Mouse (Mus musculus): ENCODE measurements around the gene Upf2. TPM values are rescaled to one million over a fixed set of nuclear protein-coding genes. Genes with fewer than 3 reads are reported as not detected.
"Not testable (repeated sequence)": the region's sequence is repeated elsewhere in the genome, so short reads cannot be mapped to it uniquely, and the experiment has no call there.

The Upf2 gene
- polyA plus RNA-seq, 1 experiment from 2014 or later, result 6.6 TPM

DNA sequence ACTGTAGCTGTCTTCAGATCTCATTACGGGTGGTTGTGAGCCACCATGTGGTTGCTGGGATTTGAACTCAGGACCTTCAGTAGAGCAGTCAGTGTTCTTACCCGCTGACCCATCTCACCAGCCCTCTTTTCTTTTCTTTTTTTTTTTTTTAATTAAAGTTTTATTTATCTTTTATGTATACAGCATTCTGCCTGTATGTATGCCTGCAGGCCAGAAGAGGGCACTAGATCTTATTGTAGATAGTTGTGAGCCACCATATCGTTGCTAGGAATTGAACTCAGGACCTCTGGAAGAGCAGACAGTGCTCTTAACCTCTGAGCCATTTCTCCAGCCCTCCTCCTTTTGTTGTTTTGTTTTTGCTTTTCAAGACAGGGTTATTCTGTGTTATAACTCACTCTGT is 19.4 kb downstream of the Upf2 start:
- ATAC-seq (ENCODE audit: insufficient number of reproducible peaks, insufficient read depth, low FRiP score, low read depth); H3K9ac ChIP-seq (ENCODE audit: low read length): not testable (repeated sequence)
- WGBS, result 96% methylated on average over 3 of the region's 3 CpGs

DNA sequence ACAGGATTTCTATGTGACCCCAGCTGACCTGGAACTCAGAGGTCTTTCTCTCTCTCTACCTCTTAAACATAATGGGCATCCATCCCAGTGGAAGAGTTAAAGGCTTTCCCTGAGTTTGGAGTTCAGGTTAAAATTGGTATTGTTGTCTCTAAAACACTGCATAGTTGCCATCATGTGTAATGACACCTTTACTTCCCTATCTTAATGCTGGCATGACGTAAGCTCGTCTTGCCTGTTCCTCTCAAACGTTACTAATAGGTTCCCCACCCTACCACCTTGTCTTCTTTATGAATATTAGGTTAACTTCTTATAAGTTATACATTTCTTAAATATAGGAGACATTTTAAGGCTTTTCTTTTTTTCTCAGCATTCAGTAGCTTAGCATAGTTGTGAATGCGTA is 26.3 kb downstream of the Upf2 start:
- no peak overlapping the region for H3K27ac ChIP-seq (replicated peaks in 1 of 2; ENCODE audit: control insufficient read depth in 1 of 2, insufficient read depth in 1 of 2, low read depth in 2 of 2, low read length in 2 of 2)
- peaks cover 62% of the 10 kb centered on the region for H3K36me3 ChIP-seq (ENCODE audit: control insufficient read depth, insufficient read depth, low read length)
- no peaks in the 10 kb centered on the region for H3K4me1 ChIP-seq (ENCODE audit: control insufficient read depth in 2 of 2, insufficient read depth in 2 of 2, low read length in 2 of 2)
- H3K4me3 ChIP-seq (ENCODE audit: control insufficient read depth in 1 of 2, insufficient read depth in 1 of 2, low read depth in 1 of 2, low read length in 2 of 2), result no peak overlapping the region
- ATAC-seq (ENCODE audit: insufficient number of reproducible peaks, insufficient read depth, low FRiP score, low read depth), result no peak
- no peak overlapping the region for H3K9ac ChIP-seq (ENCODE audit: low read length)
- H3K4me2 ChIP-seq (ENCODE audit: low read length), result no peak overlapping the region
- no peaks in the 10 kb centered on the region for H3K27me3 ChIP-seq (ENCODE audit: control insufficient read depth, insufficient read depth, low read length)
- no peaks in the 10 kb centered on the region for H3K9me3 ChIP-seq (ENCODE audit: control insufficient read depth, low read length)
- 93% methylated on average over 4 of the region's 4 CpGs for WGBS

More for the DNA sequence above, 19.4 kb downstream of the Upf2 start:
- not testable (repeated sequence) for H3K9me3 ChIP-seq (ENCODE audit: control insufficient read depth, low read length); H3K4me2 ChIP-seq (ENCODE audit: low read length); H3K4me3 ChIP-seq (ENCODE audit: control insufficient read depth in 1 of 2, insufficient read depth in 1 of 2, low read depth in 1 of 2, low read length in 2 of 2); H3K27me3 ChIP-seq (ENCODE audit: control insufficient read depth, insufficient read depth, low read length); H3K27ac ChIP-seq (replicated peaks in 1 of 2; ENCODE audit: control insufficient read depth in 1 of 2, insufficient read depth in 1 of 2, low read depth in 2 of 2, low read length in 2 of 2); H3K4me1 ChIP-seq (ENCODE audit: control insufficient read depth in 2 of 2, insufficient read depth in 2 of 2, low read length in 2 of 2)
- H3K36me3 ChIP-seq (ENCODE audit: control insufficient read depth, insufficient read depth, low read length), result peaks cover 23% of the 10 kb centered on the region

DNA sequence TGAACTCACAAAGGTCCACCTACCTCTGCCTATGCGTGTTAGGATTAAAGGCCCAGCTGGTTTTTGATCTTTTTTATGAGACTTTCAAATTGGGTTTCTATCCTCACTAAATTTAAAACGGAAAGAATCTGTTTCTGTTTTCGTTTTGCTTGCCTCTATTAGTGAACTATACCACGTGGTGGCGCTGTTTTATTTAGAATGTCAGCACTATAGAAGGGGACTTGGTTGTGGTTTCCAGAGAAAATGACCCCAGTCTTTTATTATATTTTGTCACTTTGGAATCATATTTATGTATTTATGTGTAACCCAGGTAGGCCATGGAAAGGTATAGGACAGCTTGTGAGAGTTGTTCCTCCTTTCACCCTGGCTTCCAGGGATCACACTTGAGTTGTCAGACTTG is 44.3 kb downstream of the Upf2 start:
- Histone ChIP-seq H3K9ac (ENCODE audit: low read length) (no peak overlapping the region), H3K27ac (replicated peaks in 1 of 2; ENCODE audit: control insufficient read depth in 1 of 2, insufficient read depth in 1 of 2, low read depth in 2 of 2, low read length in 2 of 2) (no peak overlapping the region), H3K4me2 (ENCODE audit: low read length) (no peak overlapping the region), H3K9me3 (ENCODE audit: control insufficient read depth, low read length) (no peaks in the 10 kb centered on the region), H3K4me1 (ENCODE audit: control insufficient read depth in 2 of 2, insufficient read depth in 2 of 2, low read length in 2 of 2) (no peaks in the 10 kb centered on the region), H3K4me3 (ENCODE audit: control insufficient read depth in 1 of 2, insufficient read depth in 1 of 2, low read depth in 1 of 2, low read length in 2 of 2) (no peak overlapping the region), H3K36me3 (ENCODE audit: control insufficient read depth, insufficient read depth, low read length) (peaks cover 28% of the 10 kb centered on the region), H3K27me3 (ENCODE audit: control insufficient read depth, insufficient read depth, low read length) (no peaks in the 10 kb centered on the region)
- 17% methylated on average over 5 of the region's 5 CpGs for WGBS
- ATAC-seq (ENCODE audit: insufficient number of reproducible peaks, insufficient read depth, low FRiP score, low read depth), result no peak

DNA sequence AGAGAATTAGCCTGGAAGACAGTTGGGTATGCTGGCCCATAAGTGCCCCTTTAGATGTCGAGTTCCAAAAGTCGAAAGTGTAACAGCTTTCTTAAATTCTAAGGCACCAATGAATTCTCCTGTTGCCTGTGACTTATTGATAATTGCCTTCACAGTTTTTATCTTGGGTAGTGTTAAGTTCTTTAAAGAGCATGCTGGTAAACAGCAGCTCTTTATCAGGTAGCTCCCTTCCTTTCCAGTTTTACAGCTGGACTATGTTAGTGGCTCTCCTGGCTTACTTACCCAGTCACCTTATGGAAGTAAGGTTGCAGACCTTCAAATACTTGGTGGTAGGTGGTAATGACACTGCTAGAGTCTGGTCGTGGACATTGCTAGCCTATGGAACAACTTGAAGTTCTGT is 52.7 kb downstream of the Upf2 start:
- Histone ChIP-seq H3K27ac (replicated peaks in 1 of 2; ENCODE audit: control insufficient read depth in 1 of 2, insufficient read depth in 1 of 2, low read depth in 2 of 2, low read length in 2 of 2) (no peak overlapping the region), H3K4me3 (ENCODE audit: control insufficient read depth in 1 of 2, insufficient read depth in 1 of 2, low read depth in 1 of 2, low read length in 2 of 2) (no peak overlapping the region), H3K9me3 (ENCODE audit: control insufficient read depth, low read length) (no peaks in the 10 kb centered on the region), H3K27me3 (ENCODE audit: control insufficient read depth, insufficient read depth, low read length) (no peaks in the 10 kb centered on the region), H3K4me2 (ENCODE audit: low read length) (no peak overlapping the region), H3K9ac (ENCODE audit: low read length) (no peak overlapping the region), H3K36me3 (ENCODE audit: control insufficient read depth, insufficient read depth, low read length) (peaks cover 29% of the 10 kb centered on the region), H3K4me1 (ENCODE audit: control insufficient read depth in 2 of 2, insufficient read depth in 2 of 2, low read length in 2 of 2) (peaks cover 2 to 3% of the 10 kb centered on the region in 2 experiments; a peak in 2 of 4 replicates)
- 70% methylated on average over 3 of the region's 3 CpGs for WGBS
- no peak for ATAC-seq (ENCODE audit: insufficient number of reproducible peaks, insufficient read depth, low FRiP score, low read depth)

DNA sequence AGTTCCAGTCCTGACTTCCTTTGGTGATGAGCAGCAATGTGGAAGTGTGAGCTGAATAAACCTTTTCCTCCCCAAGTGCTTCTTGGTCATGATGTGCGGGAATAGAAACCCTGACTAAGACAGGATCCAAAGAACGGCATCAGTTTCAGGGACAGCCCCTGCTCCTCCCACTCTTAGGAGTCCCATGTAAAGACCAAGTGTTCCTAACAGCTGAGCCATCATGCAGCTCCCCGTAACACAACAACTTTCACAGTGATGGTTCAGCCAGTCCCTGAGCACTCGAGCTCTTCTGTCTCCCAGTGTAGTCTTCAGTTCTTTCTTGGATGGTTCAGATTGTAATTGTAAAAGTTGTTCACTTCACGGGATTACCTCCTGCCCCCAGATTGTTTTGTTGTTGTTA is 63.3 kb downstream of the Upf2 start:
- no peak overlapping the region for H3K27ac ChIP-seq (replicated peaks in 1 of 2; ENCODE audit: control insufficient read depth in 1 of 2, insufficient read depth in 1 of 2, low read depth in 2 of 2, low read length in 2 of 2)
- no peaks in the 10 kb centered on the region for H3K27me3 ChIP-seq (ENCODE audit: control insufficient read depth, insufficient read depth, low read length)
- no peaks in the 10 kb centered on the region for H3K9me3 ChIP-seq (ENCODE audit: control insufficient read depth, low read length)
- peaks cover 36% of the 10 kb centered on the region for H3K36me3 ChIP-seq (ENCODE audit: control insufficient read depth, insufficient read depth, low read length)
- ATAC-seq (ENCODE audit: insufficient number of reproducible peaks, insufficient read depth, low FRiP score, low read depth), result no peak
- no peaks in the 10 kb centered on the region for H3K4me1 ChIP-seq (ENCODE audit: control insufficient read depth in 2 of 2, insufficient read depth in 2 of 2, low read length in 2 of 2)
- no peak overlapping the region for H3K9ac ChIP-seq (ENCODE audit: low read length)
- WGBS, result 97% methylated on average over 5 of the region's 5 CpGs
- H3K4me3 ChIP-seq (ENCODE audit: control insufficient read depth in 1 of 2, insufficient read depth in 1 of 2, low read depth in 1 of 2, low read length in 2 of 2), result no peak overlapping the region
- H3K4me2 ChIP-seq (ENCODE audit: low read length), result no peak overlapping the region

DNA sequence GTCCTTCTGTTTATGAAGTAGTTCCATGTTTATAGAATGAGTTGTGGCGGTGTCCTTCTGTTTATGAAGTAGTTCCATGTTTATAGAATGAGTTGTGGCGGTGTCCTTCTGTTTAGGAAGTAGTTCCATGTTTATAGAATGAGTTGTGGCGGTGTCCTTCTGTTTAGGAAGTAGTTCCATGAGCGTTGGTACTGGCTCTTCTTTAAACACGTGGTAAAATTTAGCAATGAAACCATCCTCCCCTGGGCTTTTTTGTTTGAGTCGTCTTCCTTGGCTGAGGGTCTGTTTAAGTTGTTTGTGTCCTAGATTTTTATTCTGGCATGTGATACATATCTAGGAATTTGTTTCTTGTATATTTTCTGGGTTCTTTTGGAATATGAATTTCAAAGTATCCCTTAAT is 63.9 kb downstream of the Upf2 start:
- not testable (repeated sequence) for H3K4me2 ChIP-seq (ENCODE audit: low read length); H3K9me3 ChIP-seq (ENCODE audit: control insufficient read depth, low read length); H3K9ac ChIP-seq (ENCODE audit: low read length); H3K27me3 ChIP-seq (ENCODE audit: control insufficient read depth, insufficient read depth, low read length); ATAC-seq (ENCODE audit: insufficient number of reproducible peaks, insufficient read depth, low FRiP score, low read depth); H3K4me1 ChIP-seq (ENCODE audit: control insufficient read depth in 2 of 2, insufficient read depth in 2 of 2, low read length in 2 of 2); H3K4me3 ChIP-seq (ENCODE audit: control insufficient read depth in 1 of 2, insufficient read depth in 1 of 2, low read depth in 1 of 2, low read length in 2 of 2); H3K27ac ChIP-seq (replicated peaks in 1 of 2; ENCODE audit: control insufficient read depth in 1 of 2, insufficient read depth in 1 of 2, low read depth in 2 of 2, low read length in 2 of 2)
- whole genome bisulfite sequencing, result 89% methylated on average over 6 of the region's 6 CpGs
- peaks cover 39% of the 10 kb centered on the region for H3K36me3 ChIP-seq (ENCODE audit: control insufficient read depth, insufficient read depth, low read length)

DNA sequence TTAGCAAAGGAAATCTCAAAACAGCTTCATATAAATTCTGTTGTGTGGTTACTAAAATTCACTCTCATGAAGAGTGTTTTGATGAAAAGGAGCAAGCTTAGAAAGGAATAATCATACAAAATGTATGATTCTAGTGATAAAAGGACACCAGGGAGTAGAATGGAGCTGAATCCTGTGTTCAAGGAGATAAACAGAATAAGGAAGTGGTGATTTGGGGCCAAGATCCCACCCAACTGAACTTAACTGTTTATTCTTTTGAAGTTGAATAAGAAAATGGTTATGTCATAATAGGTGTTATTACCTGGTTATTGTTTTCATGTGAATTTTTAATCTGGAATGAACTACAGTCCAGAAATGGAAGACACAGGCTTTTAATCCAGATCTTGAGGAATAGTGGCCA is 69.3 kb downstream of the Upf2 start:
- H3K4me2 ChIP-seq (ENCODE audit: low read length), result no peak overlapping the region
- ATAC-seq (ENCODE audit: insufficient number of reproducible peaks, insufficient read depth, low FRiP score, low read depth), result no peak
- no peak overlapping the region for H3K4me3 ChIP-seq (ENCODE audit: control insufficient read depth in 1 of 2, insufficient read depth in 1 of 2, low read depth in 1 of 2, low read length in 2 of 2)
- H3K9ac ChIP-seq (ENCODE audit: low read length), result no peak overlapping the region
- peaks cover 57% of the 10 kb centered on the region for H3K36me3 ChIP-seq (ENCODE audit: control insufficient read depth, insufficient read depth, low read length)
- H3K27me3 ChIP-seq (ENCODE audit: control insufficient read depth, insufficient read depth, low read length), result no peaks in the 10 kb centered on the region
- no peaks in the 10 kb centered on the region for H3K4me1 ChIP-seq (ENCODE audit: control insufficient read depth in 2 of 2, insufficient read depth in 2 of 2, low read length in 2 of 2)
- H3K9me3 ChIP-seq (ENCODE audit: control insufficient read depth, low read length), result no peaks in the 10 kb centered on the region
- H3K27ac ChIP-seq (replicated peaks in 1 of 2; ENCODE audit: control insufficient read depth in 1 of 2, insufficient read depth in 1 of 2, low read depth in 2 of 2, low read length in 2 of 2), result no peak overlapping the region

DNA sequence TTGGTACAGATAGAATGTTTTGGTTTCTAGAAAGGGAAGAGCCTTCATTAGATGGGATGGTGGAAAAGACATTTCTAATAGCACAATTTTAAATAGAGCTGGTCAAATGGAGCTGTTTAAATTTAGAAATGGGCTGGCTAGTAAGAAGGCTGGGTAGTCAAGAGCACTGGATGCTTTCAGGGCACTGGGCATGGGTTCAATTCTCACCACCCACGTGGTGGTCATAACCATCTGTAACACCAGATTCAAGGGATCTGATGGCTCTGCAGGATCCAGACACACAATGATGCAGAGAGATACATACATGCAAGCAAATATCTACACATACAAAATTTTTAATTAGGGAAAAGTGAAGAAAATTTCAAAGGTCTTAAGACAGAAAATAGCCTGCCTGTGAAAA is 91.4 kb downstream of the Upf2 start:
- Histone ChIP-seq H3K4me2 (ENCODE audit: low read length) (no peak overlapping the region), H3K4me3 (ENCODE audit: control insufficient read depth in 1 of 2, insufficient read depth in 1 of 2, low read depth in 1 of 2, low read length in 2 of 2) (no peak overlapping the region), H3K36me3 (ENCODE audit: control insufficient read depth, insufficient read depth, low read length) (peaks cover 52% of the 10 kb centered on the region), H3K9me3 (ENCODE audit: control insufficient read depth, low read length) (no peaks in the 10 kb centered on the region), H3K27me3 (ENCODE audit: control insufficient read depth, insufficient read depth, low read length) (no peaks in the 10 kb centered on the region), H3K4me1 (ENCODE audit: control insufficient read depth in 2 of 2, insufficient read depth in 2 of 2, low read length in 2 of 2) (peaks cover 0 to 3% of the 10 kb centered on the region in 2 experiments; a peak in 1 of 4 replicates), H3K9ac (ENCODE audit: low read length) (no peak overlapping the region), H3K27ac (replicated peaks in 1 of 2; ENCODE audit: control insufficient read depth in 1 of 2, insufficient read depth in 1 of 2, low read depth in 2 of 2, low read length in 2 of 2) (no peak overlapping the region)
- WGBS, result 96% methylated on average over 1 of the region's 1 CpGs
- no peak for ATAC-seq (ENCODE audit: insufficient number of reproducible peaks, insufficient read depth, low FRiP score, low read depth)
